Mouse (Mus musculus) neural tube, embryonic 12.5 days (tissue): ENCODE data around the gene Tpd52l2. TPM values are rescaled to one million over a fixed set of nuclear protein-coding genes. Genes with fewer than 3 reads are reported as not detected.

ENCODE experiments used
- ATAC-seq: fragments of 200-750 bp; cut with Nextera tagmentation; 2 replicates; pipeline ENCODE4 v1.8.0; 2017; ENCODE audit warnings: low read depth, mild to moderate bottlenecking, moderate TSS enrichment, moderate library complexity; ENCODE audit not compliant: low FRiP score
- H3K27ac ChIP-seq: fragments of 300-500 bp; sonication (generic); 2 replicates; pipeline ENCODE4 v1.5.1; 2016
- H3K27me3 ChIP-seq: fragments of 300-500 bp; sonication (generic); replicated peaks from 2 replicates; pipeline ENCODE4 v1.6.1; 2016; ENCODE audit warnings: mild to moderate bottlenecking
- H3K36me3 ChIP-seq: fragments of 300-500 bp; sonication (generic); 2 replicates; pipeline ENCODE4 v1.6.1; 2016; ENCODE audit warnings: mild to moderate bottlenecking
- H3K4me1 ChIP-seq: fragments of 300-500 bp; sonication (generic); 2 replicates; pipeline ENCODE4 v1.6.1; 2016
- H3K4me2 ChIP-seq: fragments of 300-500 bp; sonication (generic); replicated peaks from 2 replicates; pipeline ENCODE4 v1.6.1; 2016; ENCODE audit warnings: mild to moderate bottlenecking
- H3K4me3 ChIP-seq: fragments of 300-500 bp; sonication (generic); 2 replicates; pipeline ENCODE4 v1.5.1; 2016
- H3K9ac ChIP-seq: fragments of 300-500 bp; sonication (generic); 2 replicates; pipeline ENCODE4 v1.6.1; 2016; ENCODE audit warnings: mild to moderate bottlenecking
- H3K9me3 ChIP-seq: fragments of 300-500 bp; sonication (generic); 2 replicates; pipeline ENCODE4 v1.6.1; 2016; ENCODE audit warnings: mild to moderate bottlenecking
- WGBS: fragments of 180-500 bp; shearing (Covaris S2); methylation state at CpG from one replicate; pipeline ENCODE4 v1.1.7; 2016; 5-methylcytosine and 5-hydroxymethylcytosine counted together
- polyA plus RNA-seq: library from polyadenylated mRNA; unstranded; fragments of >200 nt; fragmentation: Nextera tagmentation; extraction: Ambion mirVana; gene quantifications from 2 replicates; pipeline ENCODE4 v1.2.1, GENCODE M21; 2016

The Tpd52l2 gene
- polyA plus RNA-seq, result 127 and 130 TPM in 2 replicates

- Histone ChIP-seq H3K36me3 (peaks cover 23% of the 10 kb centered on the region), H3K4me2 (peak within 1 kb of the TSS; percentile 98), H3K9me3 (no peaks in the 10 kb centered on the region), H3K4me1 (peaks cover 7% of the 10 kb centered on the region), H3K9ac (peak within 1 kb of the TSS; percentile 90), H3K4me3 (peak within 1 kb of the TSS; percentile 89), H3K27me3 (no peaks in the 10 kb centered on the region; the same call in 1 of the 2 replicates), H3K27ac (peak within 1 kb of the TSS; percentile 77)
- peak; percentile 98 for ATAC-seq
- WGBS, result 1% methylated on average over 46 of the region's 46 CpGs
Measured at GRCm38 (mm10) chr2:181496831-181497547, at the start of gene Tpd52l2. Gene Tpd52l2, plus strand, starts transcription at chr2:181497142.

- Histone ChIP-seq H3K27me3 (0 out of 2 replicates have a peak, but pooled peaks cover 2% of the 10 kb centered on the region), H3K4me2 (no peak overlapping the region), H3K4me1 (no peaks in the 10 kb centered on the region), H3K9me3 (no peaks in the 10 kb centered on the region), H3K27ac (no peak overlapping the region), H3K9ac (no peak overlapping the region), H3K4me3 (no peak overlapping the region), H3K36me3 (no peaks in the 10 kb centered on the region)
- 74% methylated on average over 4 of the region's 4 CpGs for WGBS
- ATAC-seq, result no peak
Measured at GRCm38 (mm10) chr2:181452181-181452580, 44.8 kb upstream of the Tpd52l2 start.

- WGBS, result 53% methylated on average over 1 of the region's 1 CpGs
- no peak overlapping the region for H3K27ac ChIP-seq
- H3K9me3 ChIP-seq, result no peaks in the 10 kb centered on the region
- H3K9ac ChIP-seq, result no peak overlapping the region
- 0 out of 2 replicates have a peak, but pooled peaks cover 3% of the 10 kb centered on the region for H3K27me3 ChIP-seq
- no peak overlapping the region for H3K4me2 ChIP-seq
- H3K4me3 ChIP-seq, result no peak overlapping the region
- ATAC-seq, result no peak
- H3K4me1 ChIP-seq, result peaks cover 5% of the 10 kb centered on the region; the same call in 1 of the 2 replicates
- H3K36me3 ChIP-seq, result no peaks in the 10 kb centered on the region
Measured at GRCm38 (mm10) chr2:181453274-181453673, 43.7 kb upstream of the Tpd52l2 start.

GRCm38 (mm10) chr2:181455899-181456298, 41.0 kb upstream of the Tpd52l2 start:
- Histone ChIP-seq H3K4me3 (no peak overlapping the region), H3K9me3 (no peaks in the 10 kb centered on the region), H3K36me3 (no peaks in the 10 kb centered on the region), H3K4me2 (no peak overlapping the region), H3K27me3 (0 out of 2 replicates have a peak, but pooled peaks cover 3% of the 10 kb centered on the region), H3K27ac (no peak overlapping the region), H3K4me1 (peaks cover 15% of the 10 kb centered on the region), H3K9ac (no peak overlapping the region)
- no peak for ATAC-seq
- 83% methylated on average over 2 of the region's 2 CpGs for WGBS

GRCm38 (mm10) chr2:181457831-181458230, 39.1 kb upstream of the Tpd52l2 start:
- peak overlapping the region; percentile 96 for H3K4me3 ChIP-seq
- WGBS, result 5% methylated on average over 15 of the region's 15 CpGs
- no peaks in the 10 kb centered on the region for H3K36me3 ChIP-seq
- peaks cover 17% of the 10 kb centered on the region for H3K4me1 ChIP-seq
- H3K27ac ChIP-seq, result no peak overlapping the region
- 0 out of 2 replicates have a peak, but pooled peaks cover 3% of the 10 kb centered on the region for H3K27me3 ChIP-seq
- H3K4me2 ChIP-seq, result peak overlapping the region; percentile 94
- H3K9me3 ChIP-seq, result no peaks in the 10 kb centered on the region
- ATAC-seq, result no peak
- H3K9ac ChIP-seq, result 0 out of 2 replicates have a peak overlapping the region, but pooled peaks have one; percentile 88

- H3K27ac ChIP-seq, result peak overlapping the region; percentile 64
- peak overlapping the region; percentile 88 for H3K9ac ChIP-seq
- H3K4me1 ChIP-seq, result peaks cover 17% of the 10 kb centered on the region
- 0 out of 2 replicates have a peak, but pooled peaks cover 3% of the 10 kb centered on the region for H3K27me3 ChIP-seq
- no peaks in the 10 kb centered on the region for H3K9me3 ChIP-seq
- H3K4me3 ChIP-seq, result peak overlapping the region; percentile 96
- H3K36me3 ChIP-seq, result no peaks in the 10 kb centered on the region
- under 1% methylated on average over 70 of the region's 72 CpGs for whole genome bisulfite sequencing
- H3K4me2 ChIP-seq, result peak overlapping the region; percentile 94
- ATAC-seq, result peak; percentile 4; the same call in 1 of the 2 replicates
Measured at GRCm38 (mm10) chr2:181458411-181459152, 38.4 kb upstream of the Tpd52l2 start.

- no peaks in the 10 kb centered on the region for H3K36me3 ChIP-seq
- 2% methylated on average over 60 of the region's 83 CpGs for WGBS
Measured at GRCm38 (mm10) chr2:181459153-181459672, 37.7 kb upstream of the Tpd52l2 start, which contains the start of gene Zbtb46. Gene Zbtb46, minus strand, starts transcription at chr2:181459426.

GRCm38 (mm10) chr2:181459673-181460621, 37.0 kb upstream of the Tpd52l2 start:
- under 1% methylated on average over 71 of the region's 71 CpGs for WGBS
- peak; percentile 72 for ATAC-seq
- Histone ChIP-seq H3K4me1 (peaks cover 17% of the 10 kb centered on the region), H3K9ac (peak overlapping the region; percentile 88), H3K36me3 (no peaks in the 10 kb centered on the region), H3K4me2 (peak overlapping the region; percentile 94), H3K4me3 (peak overlapping the region; percentile 96), H3K27ac (no peak overlapping the region), H3K9me3 (no peaks in the 10 kb centered on the region), H3K27me3 (0 out of 2 replicates have a peak, but pooled peaks cover 3% of the 10 kb centered on the region)

More at GRCm38 (mm10) chr2:181459153-181459672, 37.7 kb upstream of the Tpd52l2 start, which contains the start of gene Zbtb46:
- no peaks in the 10 kb centered on the region for H3K9me3 ChIP-seq
- H3K27ac ChIP-seq, result peak within 1 kb of the TSS; percentile 64
- ATAC-seq, result peak; percentile 91
- H3K4me3 ChIP-seq, result peak within 1 kb of the TSS; percentile 96
- peak within 1 kb of the TSS; percentile 94 for H3K4me2 ChIP-seq
- H3K27me3 ChIP-seq, result 0 out of 2 replicates have a peak, but pooled peaks cover 3% of the 10 kb centered on the region
- peak within 1 kb of the TSS; percentile 88 for H3K9ac ChIP-seq
- H3K4me1 ChIP-seq, result peaks cover 17% of the 10 kb centered on the region

GRCm38 (mm10) chr2:181461536-181462100, 35.3 kb upstream of the Tpd52l2 start:
- WGBS, result 88% methylated on average over 1 of the region's 1 CpGs
- H3K4me1 ChIP-seq, result peaks cover 17% of the 10 kb centered on the region
- no peak for ATAC-seq
- no peaks in the 10 kb centered on the region for H3K36me3 ChIP-seq
- no peak overlapping the region for H3K4me3 ChIP-seq
- H3K9ac ChIP-seq, result no peak overlapping the region
- 0 out of 2 replicates have a peak, but pooled peaks cover 3% of the 10 kb centered on the region for H3K27me3 ChIP-seq
- H3K4me2 ChIP-seq, result no peak overlapping the region
- no peak overlapping the region for H3K27ac ChIP-seq
- H3K9me3 ChIP-seq, result no peaks in the 10 kb centered on the region

- H3K9me3 ChIP-seq, result no peaks in the 10 kb centered on the region
- WGBS, result 81% methylated on average over 1 of the region's 1 CpGs
- H3K27me3 ChIP-seq, result no peaks in the 10 kb centered on the region
- no peak overlapping the region for H3K9ac ChIP-seq
- H3K4me2 ChIP-seq, result no peak overlapping the region
- no peaks in the 10 kb centered on the region for H3K36me3 ChIP-seq
- peaks cover 17% of the 10 kb centered on the region for H3K4me1 ChIP-seq
- H3K27ac ChIP-seq, result no peak overlapping the region
- ATAC-seq, result no peak
- H3K4me3 ChIP-seq, result no peak overlapping the region
Measured at GRCm38 (mm10) chr2:181462604-181463003, 34.3 kb upstream of the Tpd52l2 start.
